Mouse (Mus musculus): ENCODE results near the gene Olfr1167.
"Not testable (repeated sequence)": the region's sequence is repeated elsewhere in the genome, so short reads cannot be mapped to it uniquely, and the experiment has no call there.

Olfr1167 gene

GRCm38 (mm10) chr2:88155093-88155492 is at the start of gene Olfr1167:
Gene Olfr1167, minus strand, starts transcription at chr2:88155193.
- DNase-seq = not testable (repeated sequence)

DNA sequence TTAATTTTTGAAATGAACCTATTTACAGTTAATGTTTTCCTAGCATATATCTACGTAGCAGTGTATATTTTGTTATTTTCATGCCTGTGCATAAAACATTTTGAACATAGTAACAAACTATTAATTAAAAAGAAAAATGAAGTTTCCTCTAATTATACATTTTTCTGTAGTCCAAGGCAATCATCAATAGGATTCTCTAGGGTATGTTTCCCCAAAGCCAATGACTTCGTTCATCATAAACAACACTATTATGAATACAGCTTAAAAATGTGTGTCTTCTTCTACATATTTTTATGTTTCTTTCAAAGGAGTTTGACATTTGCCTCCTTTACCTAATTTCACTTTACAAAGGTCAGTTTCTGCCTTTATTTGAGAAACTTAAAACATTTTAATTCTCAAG is 26.6 kb upstream of the Olfr1167 start, which contains the start of gene Olfr1168:
Olfr1168 (plus strand) TSS at position 301 of the 400 bp plus-strand sequence.
- DNase-seq = no peak

DNA sequence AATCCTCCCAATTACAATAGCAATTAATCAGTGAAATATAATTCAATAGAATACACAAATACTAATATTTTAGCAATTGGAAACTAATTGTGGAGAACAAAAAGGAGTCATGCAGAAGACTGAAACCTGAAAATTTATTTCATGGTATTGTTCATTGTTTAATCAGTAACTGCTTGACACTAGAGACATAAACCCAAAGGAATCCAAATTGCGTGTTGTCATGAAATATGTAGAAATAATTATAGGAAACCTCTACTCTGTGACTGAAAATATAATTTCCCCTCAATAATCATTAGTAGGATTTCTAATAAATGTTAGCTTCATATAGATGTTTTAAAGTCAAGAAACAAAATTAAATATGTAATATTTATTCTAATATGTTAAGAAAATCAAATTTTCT is 26.8 kb downstream of the Olfr1167 start, which contains the start of gene Olfr1166:
Olfr1166 (minus strand) TSS at position 101 of the 400 bp plus-strand sequence.
- DNase-seq = no peak
